Mouse (Mus musculus) kidney, embryonic 16.5 days (tissue): ENCODE results near the gene Runx1. TPM values are rescaled to one million over a fixed set of nuclear protein-coding genes. Genes with fewer than 3 reads are reported as not detected.

Source experiments
- ATAC-seq: fragments of 200-750 bp; cut with Nextera tagmentation; 2 replicates; pipeline ENCODE4 v1.8.0; 2017; ENCODE audit warnings: moderate TSS enrichment; ENCODE audit not compliant: low FRiP score, low TSS enrichment
- H3K27ac ChIP-seq: fragments of 300-500 bp; sonication (generic); 2 replicates; pipeline ENCODE4 v1.5.1; 2014; ENCODE audit warnings: low read length
- H3K27me3 ChIP-seq: fragments of 300-500 bp; sonication (generic); 2 replicates; pipeline ENCODE4 v1.6.1; 2014; ENCODE audit warnings: low read length, control low read depth, mixed read lengths; ENCODE audit not compliant: insufficient read depth
- H3K36me3 ChIP-seq: fragments of 300-500 bp; sonication (generic); 2 replicates; pipeline ENCODE4 v1.6.1; 2014; ENCODE audit warnings: low read length, control low read depth, mixed read lengths; ENCODE audit not compliant: insufficient read depth
- H3K4me1 ChIP-seq: fragments of 300-500 bp; sonication (generic); 2 replicates; pipeline ENCODE4 v1.6.1; 2014; ENCODE audit warnings: low read length, control low read depth, mixed read lengths; ENCODE audit not compliant: insufficient read depth
- H3K4me2 ChIP-seq: fragments of 300-500 bp; sonication (generic); replicated peaks from 2 replicates; pipeline ENCODE4 v1.6.1; 2014; ENCODE audit warnings: low read depth, low read length
- H3K4me3 ChIP-seq: fragments of 300-500 bp; sonication (generic); 2 replicates; pipeline ENCODE4 v1.5.1; 2014; ENCODE audit warnings: mild to moderate bottlenecking, low read length
- H3K9ac ChIP-seq: fragments of 300-500 bp; sonication (generic); replicated peaks from 2 replicates; pipeline ENCODE4 v1.6.1; 2014; ENCODE audit warnings: low read length
- H3K9me3 ChIP-seq: fragments of 300-500 bp; sonication (generic); 2 replicates; pipeline ENCODE4 v1.6.1; 2016; ENCODE audit warnings: low read length, control low read depth
- WGBS: fragments of 180-500 bp; shearing (Covaris S2); extraction: QIAGEN DNeasy Blood & Tissue Kit; methylation state at CpG from one replicate; pipeline ENCODE4 v1.1.7; 2014; 5-methylcytosine and 5-hydroxymethylcytosine counted together
- polyA plus RNA-seq: library from polyadenylated mRNA; unstranded; fragments of >200 nt; fragmentation: Nextera tagmentation; extraction: Ambion mirVana; gene quantifications from 2 replicates; pipeline ENCODE4 v1.2.1, GENCODE M21; 2015

The Runx1 gene
- polyA plus RNA-seq, 1 experiment from 2014 or later: 1.6 TPM

DNA sequence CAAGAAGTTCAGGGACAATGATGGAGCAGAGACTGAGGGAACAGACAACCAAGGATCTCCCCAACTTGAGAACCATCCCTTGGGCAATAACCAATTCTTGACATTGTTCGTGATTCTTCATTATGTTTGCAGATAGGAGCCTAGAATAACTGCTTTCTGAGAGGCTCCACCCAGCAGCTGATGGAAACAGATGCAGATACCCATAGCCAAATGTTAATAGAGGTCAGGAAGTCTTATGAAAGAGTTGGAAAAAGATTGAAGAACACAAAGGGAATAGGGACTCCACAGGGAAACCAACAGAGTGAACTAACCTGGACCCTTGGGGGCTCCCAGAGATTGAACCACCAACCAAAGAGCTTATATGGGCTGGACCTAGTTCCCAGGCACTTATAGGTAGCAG lies 34.7 kb upstream of the Runx1 start:
- WGBS: 81% methylated on average over 1 of the region's 1 CpGs
- Histone ChIP-seq H3K4me2 (no peak overlapping the region), H3K36me3 (no peaks in the 10 kb centered on the region), H3K27ac (no peak overlapping the region), H3K4me3 (no peak overlapping the region), H3K4me1 (no peaks in the 10 kb centered on the region), H3K9ac (no peak overlapping the region), H3K27me3 (no peaks in the 10 kb centered on the region), H3K9me3 (no peaks in the 10 kb centered on the region)
- no peak for ATAC-seq

GRCm38 (mm10) chr16:92856779-92857178 lies 30.8 kb upstream of the Runx1 start:
- H3K27ac ChIP-seq: no peak overlapping the region
- no peaks in the 10 kb centered on the region for H3K9me3 ChIP-seq
- H3K4me3 ChIP-seq: no peak overlapping the region
- H3K4me1 ChIP-seq: no peaks in the 10 kb centered on the region
- H3K9ac ChIP-seq: no peak overlapping the region
- 70% methylated on average over 3 of the region's 3 CpGs for WGBS
- H3K36me3 ChIP-seq: no peaks in the 10 kb centered on the region
- no peak overlapping the region for H3K4me2 ChIP-seq
- no peak for ATAC-seq
- H3K27me3 ChIP-seq: no peaks in the 10 kb centered on the region

- Histone ChIP-seq H3K36me3 (no peaks in the 10 kb centered on the region), H3K27me3 (no peaks in the 10 kb centered on the region), H3K4me1 (no peaks in the 10 kb centered on the region), H3K27ac (no peak overlapping the region), H3K4me3 (no peak overlapping the region), H3K4me2 (no peak overlapping the region), H3K9ac (no peak overlapping the region), H3K9me3 (no peaks in the 10 kb centered on the region)
- WGBS: 88% methylated on average over 6 of the region's 6 CpGs
- ATAC-seq: no peak
Measured at GRCm38 (mm10) chr16:92852276-92852675, 26.3 kb upstream of the Runx1 start.

GRCm38 (mm10) chr16:92850416-92850815 lies 24.5 kb upstream of the Runx1 start:
- H3K27ac ChIP-seq: no peak overlapping the region
- H3K9me3 ChIP-seq: no peaks in the 10 kb centered on the region
- H3K4me1 ChIP-seq: no peaks in the 10 kb centered on the region
- 40% methylated on average over 3 of the region's 3 CpGs for WGBS
- H3K4me2 ChIP-seq: no peak overlapping the region
- H3K36me3 ChIP-seq: no peaks in the 10 kb centered on the region
- no peak overlapping the region for H3K4me3 ChIP-seq
- no peak overlapping the region for H3K9ac ChIP-seq
- ATAC-seq: no peak
- H3K27me3 ChIP-seq: no peaks in the 10 kb centered on the region

GRCm38 (mm10) chr16:92847762-92848300 lies 21.9 kb upstream of the Runx1 start:
- 79% methylated on average over 3 of the region's 3 CpGs for WGBS
- no peak overlapping the region for H3K9ac ChIP-seq

GRCm38 (mm10) chr16:92845244-92846225 lies 19.6 kb upstream of the Runx1 start:
- no peaks in the 10 kb centered on the region for H3K9me3 ChIP-seq
- H3K9ac ChIP-seq: no peak overlapping the region; the same call in 1 of the 2 replicates
- H3K27me3 ChIP-seq: no peaks in the 10 kb centered on the region
- no peak overlapping the region for H3K27ac ChIP-seq
- peak overlapping the region; percentile 19; the same call in 1 of the 2 replicates for H3K4me2 ChIP-seq
- peaks cover 3% of the 10 kb centered on the region; the same call in 1 of the 2 replicates for H3K4me1 ChIP-seq
- 50% methylated on average over 26 of the region's 26 CpGs for WGBS
- H3K36me3 ChIP-seq: no peaks in the 10 kb centered on the region
- H3K4me3 ChIP-seq: no peak overlapping the region
- peak; percentile 31; the same call in 1 of the 2 replicates for ATAC-seq

More at GRCm38 (mm10) chr16:92847762-92848300, 21.9 kb upstream of the Runx1 start:
- H3K36me3 ChIP-seq: no peaks in the 10 kb centered on the region
- H3K4me1 ChIP-seq: peaks cover 3% of the 10 kb centered on the region; the same call in 1 of the 2 replicates
- no peak overlapping the region for H3K4me2 ChIP-seq
- H3K4me3 ChIP-seq: no peak overlapping the region
- no peaks in the 10 kb centered on the region for H3K27me3 ChIP-seq
- ATAC-seq: no peak
- H3K27ac ChIP-seq: no peak overlapping the region
- no peaks in the 10 kb centered on the region for H3K9me3 ChIP-seq

- Histone ChIP-seq H3K27me3 (no peaks in the 10 kb centered on the region), H3K9me3 (no peaks in the 10 kb centered on the region), H3K36me3 (no peaks in the 10 kb centered on the region), H3K4me3 (no peak overlapping the region), H3K4me2 (no peak overlapping the region), H3K27ac (no peak overlapping the region), H3K4me1 (no peaks in the 10 kb centered on the region), H3K9ac (no peak overlapping the region)
- ATAC-seq: no peak
Measured at GRCm38 (mm10) chr16:92838709-92839108, 12.8 kb upstream of the Runx1 start.

DNA sequence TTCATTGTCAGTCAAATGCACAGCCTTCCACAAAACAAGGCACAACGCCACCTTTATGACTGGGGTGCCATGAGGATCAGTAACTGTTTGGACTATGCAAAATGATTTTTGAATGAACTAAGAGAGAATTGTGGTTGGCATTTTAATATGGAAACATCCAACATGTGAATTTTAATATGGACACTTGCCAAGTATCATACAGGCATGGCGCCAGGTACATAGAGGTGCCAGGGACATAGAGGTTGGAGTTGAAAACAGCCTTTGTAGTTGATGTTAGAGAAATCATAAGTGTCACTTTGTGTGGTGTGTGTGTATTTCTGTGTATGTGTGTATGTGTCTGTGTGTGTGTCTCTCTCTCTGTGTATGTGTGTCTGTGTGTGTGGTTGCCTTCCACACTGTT lies 5.4 kb upstream of the Runx1 start:
- H3K9me3 ChIP-seq: no peaks in the 10 kb centered on the region
- ATAC-seq: no peak
- peaks cover 9% of the 10 kb centered on the region for H3K4me1 ChIP-seq
- no peaks in the 10 kb centered on the region for H3K27me3 ChIP-seq
- H3K27ac ChIP-seq: no peak overlapping the region
- H3K9ac ChIP-seq: no peak overlapping the region
- no peak overlapping the region for H3K4me2 ChIP-seq
- 94% methylated on average over 2 of the region's 2 CpGs for WGBS
- no peaks in the 10 kb centered on the region for H3K36me3 ChIP-seq
- no peak overlapping the region for H3K4me3 ChIP-seq

DNA sequence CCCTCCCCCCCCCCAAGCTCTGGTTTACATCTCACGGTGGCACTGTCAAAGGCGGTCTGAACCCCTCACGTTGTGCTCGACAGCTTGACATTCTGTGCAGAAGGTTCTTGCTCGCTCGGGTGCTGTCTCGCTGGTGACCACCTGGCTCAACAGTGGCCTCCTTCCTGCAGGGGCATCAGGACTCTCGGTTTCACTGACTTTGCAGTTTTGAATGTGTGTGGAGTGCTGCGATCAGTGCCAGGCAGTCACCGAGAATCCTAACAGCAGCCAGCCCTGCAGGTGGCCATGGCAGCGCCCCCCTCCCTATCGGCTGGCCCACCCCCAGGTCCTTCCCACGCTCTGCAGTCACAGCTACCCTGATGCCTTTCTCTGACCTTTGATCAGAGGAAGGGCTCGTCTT lies 4.5 kb upstream of the Runx1 start:
- Histone ChIP-seq H3K9ac (no peak overlapping the region), H3K4me3 (no peak overlapping the region), H3K4me1 (peaks cover 9% of the 10 kb centered on the region), H3K27me3 (no peaks in the 10 kb centered on the region), H3K4me2 (no peak overlapping the region), H3K9me3 (no peaks in the 10 kb centered on the region), H3K36me3 (no peaks in the 10 kb centered on the region), H3K27ac (no peak overlapping the region)
- ATAC-seq: no peak; the same call in 1 of the 2 replicates
- WGBS: 44% methylated on average over 14 of the region's 14 CpGs

DNA sequence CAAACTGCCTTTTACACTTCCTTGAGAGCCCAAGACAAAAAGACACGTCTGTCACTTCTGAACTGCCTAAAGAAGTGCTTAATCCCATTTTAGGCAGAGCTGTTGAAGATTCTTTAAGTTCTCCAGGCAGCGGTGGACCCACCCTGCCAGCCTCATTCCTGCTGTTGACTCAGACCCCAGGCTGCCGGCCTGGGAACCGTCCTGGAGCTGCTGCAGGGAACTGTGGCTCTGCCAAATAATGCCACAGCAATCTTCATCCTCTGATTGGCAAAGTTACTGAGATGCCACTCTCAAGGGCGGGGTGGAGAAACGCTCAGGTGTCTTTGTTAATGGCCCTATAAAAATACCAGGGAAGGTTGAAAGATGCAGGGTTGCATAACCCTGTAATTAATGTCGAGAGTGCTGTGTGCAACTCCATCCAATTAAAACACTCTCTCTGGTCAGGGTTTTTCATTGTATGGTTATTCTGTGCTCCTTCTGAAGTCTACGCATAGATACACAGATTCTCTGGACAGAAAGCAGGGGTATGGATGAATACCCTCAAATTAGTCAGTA lies 2.4 kb upstream of the Runx1 start:
- no peaks in the 10 kb centered on the region for H3K27me3 ChIP-seq
- peaks cover 11% of the 10 kb centered on the region for H3K4me1 ChIP-seq
- no peak overlapping the region for H3K9ac ChIP-seq
- WGBS: 44% methylated on average over 8 of the region's 8 CpGs
- H3K9me3 ChIP-seq: no peaks in the 10 kb centered on the region
- no peaks in the 10 kb centered on the region for H3K36me3 ChIP-seq
- ATAC-seq: no peak
- H3K4me2 ChIP-seq: no peak overlapping the region
- H3K4me3 ChIP-seq: no peak overlapping the region
- H3K27ac ChIP-seq: no peak overlapping the region
